Mouse (Mus musculus) CH12.LX (cell line): ENCODE measurements around the gene Btbd9. TPM values are rescaled to one million over a fixed set of nuclear protein-coding genes. Genes with fewer than 3 reads are reported as not detected.

Experiments used
- DNase-seq: peaks from one replicate; pipeline ENCODE4 v3.0.0-alpha.2; 2013; ENCODE audit errors: extremely low read depth
- H3K27ac ChIP-seq: 2 replicates; pipeline ENCODE4 v1.5.1; 2012; ENCODE audit warnings: low read depth, mild to moderate bottlenecking, control low read depth, moderate library complexity; ENCODE audit not compliant: insufficient read depth
- H3K27me3 ChIP-seq: replicated peaks from 2 replicates; pipeline ENCODE3; 2012; ENCODE audit warnings: inconsistent platforms
- H3K36me3 ChIP-seq, 2 experiments: replicated peaks in 1 of 2; 2 replicates each; pipeline versions ENCODE3 to v1.6.1; 2012; ENCODE audit warnings: inconsistent platforms in 1 of 2, low read length in 1 of 2, mild to moderate bottlenecking in 1 of 2, mixed read lengths in 1 of 2, moderate library complexity in 1 of 2; ENCODE audit not compliant: control insufficient read depth in 1 of 2, insufficient read depth in 1 of 2
- H3K4me1 ChIP-seq, 2 experiments: 2 replicates each; pipeline ENCODE4 v1.6.1; 2012; ENCODE audit warnings: inconsistent platforms in 1 of 2, moderate library complexity in 1 of 2; ENCODE audit not compliant: insufficient read depth in 2 of 2, control insufficient read depth in 1 of 2
- H3K4me2 ChIP-seq: 2 replicates; pipeline ENCODE4 v1.6.1; 2012; ENCODE audit warnings: low read depth, mild to moderate bottlenecking, control low read depth; ENCODE audit not compliant: poor library complexity, insufficient read depth, severe bottlenecking
- H3K4me3 ChIP-seq, 3 experiments: fragments of 150-350 bp in 1 of 3; sonication (generic) in 1 of 3; replicated peaks in 1 of 3; 2 replicates each; pipeline versions ENCODE3 to v1.5.1; 2011 to 2012; ENCODE audit warnings: low read depth in 2 of 3, low read length in 2 of 3, mild to moderate bottlenecking in 2 of 3, moderate library complexity in 2 of 3, control low read depth in 1 of 3, improper control_type of control experiment in 1 of 3, inconsistent platforms in 1 of 3, mixed read lengths in 1 of 3; ENCODE audit not compliant: poor library complexity in 1 of 3
- H3K79me2 ChIP-seq: replicated peaks from 2 replicates; pipeline ENCODE4 v1.6.1; 2012; ENCODE audit warnings: mild to moderate bottlenecking, moderate library complexity; ENCODE audit not compliant: control insufficient read depth, poor library complexity, insufficient read depth, severe bottlenecking; ENCODE audit errors: extremely low read depth
- H3K9ac ChIP-seq: 2 replicates; pipeline ENCODE4 v1.6.1; 2012; ENCODE audit warnings: low read depth, mild to moderate bottlenecking, control low read depth, moderate library complexity; ENCODE audit not compliant: insufficient read depth
- H3K9me3 ChIP-seq: replicated peaks from 2 replicates; pipeline ENCODE3; 2012; ENCODE audit warnings: low read length, inconsistent platforms, mixed read lengths
- BHLHE40 ChIP-seq: IDR thresholded peaks from 2 replicates; pipeline ENCODE4 v1.6.1; 2011; ENCODE audit warnings: mild to moderate bottlenecking, low read depth, low read length, improper control_type of control experiment
- CHD2 ChIP-seq: IDR thresholded peaks from 2 replicates; pipeline ENCODE4 v1.6.1; 2011; ENCODE audit warnings: low read length, improper control_type of control experiment
- EP300 ChIP-seq: IDR thresholded peaks from 2 replicates; pipeline ENCODE4 v1.6.1; 2011; ENCODE audit warnings: low read length, improper control_type of control experiment
- GABPA ChIP-seq: IDR thresholded peaks from 2 replicates; pipeline ENCODE4 v1.6.1; 2012; ENCODE audit warnings: low read depth, low read length, improper control_type of control experiment, inconsistent platforms; ENCODE audit not compliant: insufficient replicate concordance
- HCFC1 ChIP-seq: IDR thresholded peaks from 2 replicates; pipeline ENCODE4 v1.6.1; 2012; ENCODE audit warnings: low read depth, mild to moderate bottlenecking, inconsistent platforms, low read length, improper control_type of control experiment
- IRF4 ChIP-seq: IDR thresholded peaks from 2 replicates; pipeline ENCODE4 v1.6.1; 2014; ENCODE audit warnings: low read depth, mild to moderate bottlenecking, inconsistent platforms, low read length, improper control_type of control experiment
- KAT2A ChIP-seq: IDR thresholded peaks from 2 replicates; pipeline ENCODE4 v1.6.1; 2012; ENCODE audit warnings: low read length, improper control_type of control experiment, inconsistent platforms; ENCODE audit not compliant: insufficient replicate concordance
- MAFK ChIP-seq: IDR thresholded peaks from 2 replicates; pipeline ENCODE4 v1.6.1; 2011; ENCODE audit warnings: low read length, improper control_type of control experiment; ENCODE audit not compliant: insufficient replicate concordance
- MAX ChIP-seq: IDR thresholded peaks from 2 replicates; pipeline ENCODE4 v1.6.1; 2011; ENCODE audit warnings: low read length, improper control_type of control experiment
- MEF2A ChIP-seq: IDR thresholded peaks from 2 replicates; pipeline ENCODE4 v1.6.1; 2014; ENCODE audit warnings: low read depth, mild to moderate bottlenecking, inconsistent platforms, low read length, improper control_type of control experiment, borderline replicate concordance
- MYC ChIP-seq: IDR thresholded peaks from 2 replicates; pipeline ENCODE4 v1.6.1; 2011; ENCODE audit warnings: low read depth, mild to moderate bottlenecking, improper control_type of control experiment, low read length
- NRF1 ChIP-seq: IDR thresholded peaks from 2 replicates; pipeline ENCODE4 v1.6.1; 2014; ENCODE audit warnings: low read depth, mild to moderate bottlenecking, inconsistent platforms, low read length, improper control_type of control experiment, moderate library complexity
- PAX5 ChIP-seq: IDR thresholded peaks from 2 replicates; pipeline ENCODE4 v1.6.1; 2012; ENCODE audit warnings: low read length, inconsistent platforms, mixed read lengths
- POLR2AphosphoS2 ChIP-seq: IDR thresholded peaks from 2 replicates; pipeline ENCODE4 v1.6.1; 2011; ENCODE audit warnings: low read depth, low read length, improper control_type of control experiment
- RCOR1 ChIP-seq: conservative IDR thresholded peaks from 2 replicates; pipeline ENCODE4 v1.6.1; 2012; ENCODE audit warnings: low read depth, mild to moderate bottlenecking, inconsistent platforms, low read length, improper control_type of control experiment
- SMC3 ChIP-seq: IDR thresholded peaks from 2 replicates; pipeline ENCODE4 v1.6.1; 2011; ENCODE audit warnings: low read depth, low read length, improper control_type of control experiment
- TBP ChIP-seq: conservative IDR thresholded peaks from 2 replicates; pipeline ENCODE4 v1.6.1; 2011; ENCODE audit warnings: low read depth, low read length, improper control_type of control experiment
- UBTF ChIP-seq: IDR thresholded peaks from 2 replicates; pipeline ENCODE4 v1.6.1; 2012; ENCODE audit warnings: low read depth, mild to moderate bottlenecking, inconsistent platforms, low read length, improper control_type of control experiment, moderate library complexity
- ZKSCAN1 ChIP-seq: IDR thresholded peaks from 2 replicates; pipeline ENCODE4 v1.6.1; 2012; ENCODE audit warnings: low read depth, inconsistent platforms, low read length, improper control_type of control experiment, borderline replicate concordance
- ZMIZ1 ChIP-seq: IDR thresholded peaks from 2 replicates; pipeline ENCODE4 v1.6.1; 2012; ENCODE audit warnings: low read depth, mild to moderate bottlenecking, inconsistent platforms, low read length, improper control_type of control experiment
- dilution Hi-C: fragments of 300-500 bp; cut with MboI; formaldehyde crosslinking; loops from 2 replicates; pipeline ENCODE4 v1.14.3; 2020; ENCODE audit warnings: low sequenced_read_pairs; ENCODE audit not compliant: extremely low pct_unique_long_range_greater_than_20kb, extremely low pct_ligation_motif_present
- in situ Hi-C: fragments of 300-500 bp; cut with MboI; formaldehyde crosslinking; loops from 3 replicates; pipeline ENCODE4 v1.14.3; 2019; ENCODE audit warnings: low sequenced_read_pairs, low pct_ligation_motif_present, low pct_unique_long_range_greater_than_20kb, mixed read lengths
- polyA plus RNA-seq: library from polyadenylated mRNA; unstranded; fragments of >175 nt; gene quantifications from 2 replicates; pipeline ENCODE4 v1.2.1, GENCODE M21; 2012; ENCODE audit warnings: low read depth; ENCODE audit not compliant: insufficient read length
- total RNA-seq, 2 experiments: library from RNA; depleted of rRNA; stranded (reverse); fragments of 300-350 nt in 1 of 2; fragments of >200 nt in 1 of 2; gene quantifications; 2 replicates each; pipeline ENCODE4 v1.2.3; 2012 to 2014

The Btbd9 gene
- total and polyA plus RNA-seq, 3 experiments = 19.3 to 25.4 (median 20.0) TPM

- Histone ChIP-seq H3K27me3 (no peaks in the 10 kb centered on the region), H3K36me3 (peaks cover 6 to 51% of the 10 kb centered on the region in 2 experiments), H3K4me1 (peaks cover 0 to 22% of the 10 kb centered on the region in 2 experiments; a peak in 3 of 4 replicates), H3K4me3 (no peak overlapping the region)
- no peak for DNase-seq
- in situ Hi-C loops = no loop called here
- TF ChIP-seq MYC = no peak
- no peak for TF ChIP-seq KAT2A
- no peak for TF ChIP-seq RCOR1
- TF ChIP-seq ZKSCAN1 = no peak
- no peak for TF ChIP-seq GABPA
- no peak for TF ChIP-seq SMC3
- no peak for TF ChIP-seq PAX5
- no peak for TF ChIP-seq POLR2AphosphoS2
- TF ChIP-seq TBP = no peak
- no peak for TF ChIP-seq CHD2
- TF ChIP-seq IRF4 = no peak
- no peak for TF ChIP-seq MAFK
- no peak for TF ChIP-seq EP300
- TF ChIP-seq MEF2A = no peak
- no peak for TF ChIP-seq MAX
- no peak for TF ChIP-seq NRF1
- no peak for TF ChIP-seq UBTF
- TF ChIP-seq, all 38 proteins: peak for 0
- Histone ChIP-seq H3K27ac (no peak overlapping the region), H3K79me2 (no peaks in the 10 kb centered on the region), H3K9ac (no peak overlapping the region), H3K9me3 (no peaks in the 10 kb centered on the region), H3K4me2 (no peak overlapping the region)
- dilution Hi-C loops = no loop called here
These were observed 64.3 kb downstream of the Btbd9 start for GRCm38 (mm10) chr17:30512007-30512406.

- in situ Hi-C loops = no loop called here
- Histone ChIP-seq H3K36me3 (peaks cover under 1 to 45% of the 10 kb centered on the region in 2 experiments), H3K4me3 (no peak overlapping the region)
- TF ChIP-seq HCFC1 (no peak), ZMIZ1 (no peak), EP300 (no peak), BHLHE40 (peak; percentile 71), SMC3 (no peak)
- TF ChIP-seq, all 38 proteins: peak for 1
- Histone ChIP-seq H3K4me1 (peaks cover 0 to 27% of the 10 kb centered on the region in 2 experiments; a peak in 3 of 4 replicates), H3K9ac (no peak overlapping the region), H3K4me2 (no peak overlapping the region), H3K9me3 (no peaks in the 10 kb centered on the region), H3K27ac (no peak overlapping the region), H3K27me3 (no peaks in the 10 kb centered on the region), H3K79me2 (no peaks in the 10 kb centered on the region)
- peak; percentile 47 for DNase-seq
- dilution Hi-C loops = no loop called here
These were observed 64.9 kb downstream of the Btbd9 start for GRCm38 (mm10) chr17:30511399-30511798.
